Mouse (Mus musculus): Measurements from ENCODE around the gene Olfr1283. TPM values are rescaled to one million over a fixed set of nuclear protein-coding genes. Genes with fewer than 3 reads are reported as not detected.

Gene Olfr1283
- not detected for polyA plus RNA-seq (2014; fragmentation: Illumina TruSeq; extraction: RNeasy Lipid Tissue Mini Kit (QIAGEN cat#74804); ENCODE audit: low replicate concordance)

GRCm38 (mm10) chr2:111366490-111366889 is at the start of gene Olfr1283:
Gene Olfr1283 (plus strand): TSS chr2:111366790.

GRCm38 (mm10) chr2:111326220-111326619 is 40.4 kb upstream of the Olfr1283 start, which contains the start of gene Olfr1281:
Gene Olfr1281 (plus strand): TSS chr2:111326520.

GRCm38 (mm10) chr2:111335976-111336375 is 30.6 kb upstream of the Olfr1283 start, which contains the start of gene Olfr1282:
Gene Olfr1282 (minus strand): TSS chr2:111336076.

GRCm38 (mm10) chr2:111375222-111375621 is 8.6 kb downstream of the Olfr1283 start, which contains the start of gene Olfr1284:
Gene Olfr1284 (plus strand): TSS chr2:111375522.

Other genes with a start within 250 kb of the Olfr1283 start
- gene Gm15130, start 213.9 kb upstream of the Olfr1283 start, polyA plus RNA-seq (2014; fragmentation: Illumina TruSeq; extraction: RNeasy Lipid Tissue Mini Kit (QIAGEN cat#74804); ENCODE audit: low replicate concordance), result not detected
- gene 4930430A15Rik, start 137.2 kb upstream of the Olfr1283 start, polyA plus RNA-seq (2014; fragmentation: Illumina TruSeq; extraction: RNeasy Lipid Tissue Mini Kit (QIAGEN cat#74804); ENCODE audit: low replicate concordance), result not detected
- not detected for gene Olfr1275, start 131.5 kb upstream of the Olfr1283 start, polyA plus RNA-seq (2014; fragmentation: Illumina TruSeq; extraction: RNeasy Lipid Tissue Mini Kit (QIAGEN cat#74804); ENCODE audit: low replicate concordance)
- gene Olfr1276, start 112.3 kb upstream of the Olfr1283 start, polyA plus RNA-seq (2014; fragmentation: Illumina TruSeq; extraction: RNeasy Lipid Tissue Mini Kit (QIAGEN cat#74804); ENCODE audit: low replicate concordance), result not detected
- gene Olfr1277, start 92.7 kb upstream of the Olfr1283 start, polyA plus RNA-seq (2014; fragmentation: Illumina TruSeq; extraction: RNeasy Lipid Tissue Mini Kit (QIAGEN cat#74804); ENCODE audit: low replicate concordance), result not detected
- not detected for gene Olfr1278, start 76.7 kb upstream of the Olfr1283 start, polyA plus RNA-seq (2014; fragmentation: Illumina TruSeq; extraction: RNeasy Lipid Tissue Mini Kit (QIAGEN cat#74804); ENCODE audit: low replicate concordance)
- gene Olfr1279, start 66.2 kb upstream of the Olfr1283 start, polyA plus RNA-seq (2014; fragmentation: Illumina TruSeq; extraction: RNeasy Lipid Tissue Mini Kit (QIAGEN cat#74804); ENCODE audit: low replicate concordance), result not detected
- not detected for gene Olfr1280, start 52.8 kb upstream of the Olfr1283 start, polyA plus RNA-seq (2014; fragmentation: Illumina TruSeq; extraction: RNeasy Lipid Tissue Mini Kit (QIAGEN cat#74804); ENCODE audit: low replicate concordance)
- gene Olfr1281, start 40.3 kb upstream of the Olfr1283 start, polyA plus RNA-seq (2014; fragmentation: Illumina TruSeq; extraction: RNeasy Lipid Tissue Mini Kit (QIAGEN cat#74804); ENCODE audit: low replicate concordance), result not detected
- not detected for gene Olfr1282, start 30.7 kb upstream of the Olfr1283 start, polyA plus RNA-seq (2014; fragmentation: Illumina TruSeq; extraction: RNeasy Lipid Tissue Mini Kit (QIAGEN cat#74804); ENCODE audit: low replicate concordance)
- not detected for gene Olfr1284, start 8.7 kb downstream of the Olfr1283 start, polyA plus RNA-seq (2014; fragmentation: Illumina TruSeq; extraction: RNeasy Lipid Tissue Mini Kit (QIAGEN cat#74804); ENCODE audit: low replicate concordance)
- not detected for gene Olfr1286, start 56.3 kb downstream of the Olfr1283 start, polyA plus RNA-seq (2014; fragmentation: Illumina TruSeq; extraction: RNeasy Lipid Tissue Mini Kit (QIAGEN cat#74804); ENCODE audit: low replicate concordance)
- not detected for gene Olfr1287, start 82.4 kb downstream of the Olfr1283 start, polyA plus RNA-seq (2014; fragmentation: Illumina TruSeq; extraction: RNeasy Lipid Tissue Mini Kit (QIAGEN cat#74804); ENCODE audit: low replicate concordance)
- not detected for gene Olfr1288, start 107.3 kb downstream of the Olfr1283 start, polyA plus RNA-seq (2014; fragmentation: Illumina TruSeq; extraction: RNeasy Lipid Tissue Mini Kit (QIAGEN cat#74804); ENCODE audit: low replicate concordance)
- gene Olfr1289, start 114.0 kb downstream of the Olfr1283 start, polyA plus RNA-seq (2014; fragmentation: Illumina TruSeq; extraction: RNeasy Lipid Tissue Mini Kit (QIAGEN cat#74804); ENCODE audit: low replicate concordance), result not detected
- gene Olfr1290, start 127.0 kb downstream of the Olfr1283 start, polyA plus RNA-seq (2014; fragmentation: Illumina TruSeq; extraction: RNeasy Lipid Tissue Mini Kit (QIAGEN cat#74804); ENCODE audit: low replicate concordance), result not detected
- not detected for gene Olfr1291-ps1, start 130.4 kb downstream of the Olfr1283 start, polyA plus RNA-seq (2014; fragmentation: Illumina TruSeq; extraction: RNeasy Lipid Tissue Mini Kit (QIAGEN cat#74804); ENCODE audit: low replicate concordance)
- not detected for gene Olfr1293-ps, start 158.4 kb downstream of the Olfr1283 start, polyA plus RNA-seq (2014; fragmentation: Illumina TruSeq; extraction: RNeasy Lipid Tissue Mini Kit (QIAGEN cat#74804); ENCODE audit: low replicate concordance)
- not detected for gene Olfr1294, start 173.5 kb downstream of the Olfr1283 start, polyA plus RNA-seq (2014; fragmentation: Illumina TruSeq; extraction: RNeasy Lipid Tissue Mini Kit (QIAGEN cat#74804); ENCODE audit: low replicate concordance)
- not detected for gene Olfr1295, start 202.9 kb downstream of the Olfr1283 start, polyA plus RNA-seq (2014; fragmentation: Illumina TruSeq; extraction: RNeasy Lipid Tissue Mini Kit (QIAGEN cat#74804); ENCODE audit: low replicate concordance)

Data from small intestine, adult 10 weeks (tissue).